ENCODE assay signal across 9 mouse cellular contexts in the genomic region with DNA sequence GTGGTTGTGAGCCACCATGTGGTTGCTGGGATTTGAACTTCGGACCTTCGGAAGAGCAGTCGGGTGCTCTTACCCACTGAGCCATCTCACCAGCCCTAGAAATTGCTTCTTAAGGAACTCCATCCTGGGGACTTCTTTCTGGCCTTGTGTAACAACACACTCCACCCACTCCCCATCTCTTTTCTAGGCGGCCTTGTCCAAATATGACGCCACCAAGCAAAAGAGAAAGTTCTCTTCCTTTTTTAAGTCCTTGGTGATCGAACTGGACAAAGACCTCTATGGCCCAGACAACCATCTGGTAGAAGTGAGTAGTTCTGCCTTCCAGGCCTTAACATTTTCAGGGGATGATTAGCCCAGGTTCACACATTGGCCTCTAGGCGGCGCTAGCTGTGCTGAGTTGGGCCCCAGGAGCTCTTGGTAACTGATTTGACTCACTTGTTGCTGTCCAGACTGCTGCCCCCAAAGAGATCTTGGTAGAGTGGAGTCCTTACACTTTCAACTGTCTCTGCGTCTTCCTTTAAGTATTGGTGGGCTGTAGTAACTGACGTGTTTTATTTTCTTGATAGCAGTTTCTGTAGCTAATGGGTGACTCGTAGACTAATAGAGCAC. TPM values are rescaled to one million over a fixed set of nuclear protein-coding genes. Genes with fewer than 3 reads are reported as not detected.
A peak's percentile ranks its signal among the peaks of the same experiment; 100 is the strongest.
DNase-seq lines count a peak whose midpoint lies in the region; ATAC-seq and TF ChIP-seq lines count a peak whose summit lies in the region.
"Had no signal": no experiment of that assay in that cellular context is flagged by ENCODE, and none has a peak within 500 bp of the region (broad histone marks: within the 10 kb centered on the region; RNA-seq: fewer than 3 reads in every experiment).

A gene (minus strand): TSS at position 51 of the 609 bp plus-strand sequence.

- peak within 1 kb of the TSS; percentile 75 for H3K27ac ChIP-seq in embryonic facial prominence, embryonic 10.5 days (replicated peaks)
- H3K27ac ChIP-seq in heart, embryonic 16.5 days (ENCODE audit: low read length), result peak within 1 kb of the TSS; percentile 95
- no peak within 1 kb of the TSS for H3K27ac ChIP-seq in spleen, adult 2 months (ENCODE audit: insufficient read depth, low read length)
- H3K27ac ChIP-seq: liver, embryonic 15.5 days had no signal

- peak within 1 kb of the TSS; percentile 93 for H3K4me3 ChIP-seq in embryonic facial prominence, embryonic 10.5 days
- peak within 1 kb of the TSS; percentile 42 for H3K4me3 ChIP-seq in heart, embryonic 16.5 days (ENCODE audit: low read length)
- H3K4me3 ChIP-seq in spleen, adult 2 months (ENCODE audit: extremely low read depth, insufficient read depth, insufficient read length), result no peak within 1 kb of the TSS
- H3K4me3 ChIP-seq: liver, embryonic 15.5 days had no signal

- ATAC-seq in heart, embryonic 16.5 days (replicated peaks; ENCODE audit: extremely low read depth, insufficient read depth, low FRiP score), result no peak

- peaks cover 36% of the 10 kb centered on the region for H3K4me1 ChIP-seq in embryonic facial prominence, embryonic 10.5 days
- peaks cover 37% of the 10 kb centered on the region for H3K4me1 ChIP-seq in heart, embryonic 16.5 days (ENCODE audit: control insufficient read depth, insufficient read depth, low read length)
- peaks cover 4% of the 10 kb centered on the region; the same call in 1 of the 2 replicates for H3K4me1 ChIP-seq in spleen, adult 2 months (ENCODE audit: control insufficient read depth, insufficient read depth, insufficient read length)

- peak; percentile 69; the same call in 1 of the 2 replicates for TF ChIP-seq CTCF in spleen, adult 2 months (IDR thresholded peaks at IDR 0.05; ENCODE audit: extremely low read depth, insufficient read depth, insufficient read length, insufficient replicate concordance)

- WGBS in embryonic facial prominence, embryonic 10.5 days, result 61% methylated on average over 11 of the region's 11 CpGs
- WGBS in heart, embryonic 16.5 days, result 69% methylated on average over 11 of the region's 11 CpGs
- WGBS in spleen, adult 2 months, result 72% methylated on average over 11 of the region's 11 CpGs

- TF ChIP-seq POLR2A in spleen, adult 2 months (IDR thresholded peaks at IDR 0.05; ENCODE audit: low read depth, low read length), result no peak

- peak within 1 kb of the TSS; percentile 82 for H3K4me2 ChIP-seq in heart, embryonic 16.5 days (ENCODE audit: low read depth, low read length)
- H3K4me2 ChIP-seq: liver, embryonic 15.5 days had no signal

- DNase-seq in gastrocnemius, adult 18-20 months (ENCODE audit: low spot score), result peak; percentile 60
- DNase-seq in gastrocnemius, postnatal 25 days, result no peak
- peak; percentile 79 for DNase-seq in adrenal gland, postnatal 10 days
- peak; percentile 71 for DNase-seq in embryonic facial prominence, embryonic 10.5 days (ENCODE audit: low spot score)
- DNase-seq in kidney, postnatal 25 days, result peak; percentile 64 to 75
- DNase-seq in lung, postnatal 4 days, result peak; percentile 67 to 75
- DNase-seq in spleen, adult 2 months (ENCODE audit: low read depth in 1 of 2, low spot score in 2 of 2), result peak in 1 of 2 experiments; percentile 47

- H3K36me3 ChIP-seq in embryonic facial prominence, embryonic 10.5 days (replicated peaks), result peaks cover 72% of the 10 kb centered on the region
- H3K36me3 ChIP-seq in heart, embryonic 16.5 days (ENCODE audit: control insufficient read depth, insufficient read depth), result peaks cover 42% of the 10 kb centered on the region
- H3K36me3 ChIP-seq in spleen, adult 2 months (ENCODE audit: control insufficient read depth, insufficient read depth, low read length), result peaks cover 29% of the 10 kb centered on the region

- H3K9ac ChIP-seq in heart, embryonic 16.5 days (ENCODE audit: low read length), result peak within 1 kb of the TSS; percentile 70
- H3K9ac ChIP-seq: liver, embryonic 15.5 days had no signal

- no peaks in the 10 kb centered on the region for H3K27me3 ChIP-seq in embryonic facial prominence, embryonic 10.5 days (replicated peaks; ENCODE audit: low read depth, poor library complexity, severe bottlenecking)
- no peaks in the 10 kb centered on the region for H3K27me3 ChIP-seq in heart, embryonic 16.5 days (ENCODE audit: control insufficient read depth, insufficient read depth, low read length)
- H3K27me3 ChIP-seq in spleen, adult 2 months (ENCODE audit: control insufficient read depth, insufficient read depth, low read length), result no peaks in the 10 kb centered on the region
- H3K27me3 ChIP-seq: liver, embryonic 15.5 days had no signal

- no peaks in the 10 kb centered on the region for H3K9me3 ChIP-seq in embryonic facial prominence, embryonic 10.5 days
- no peaks in the 10 kb centered on the region for H3K9me3 ChIP-seq in heart, embryonic 16.5 days (replicated peaks; ENCODE audit: control insufficient read depth, low read length)
- H3K9me3 ChIP-seq: liver, embryonic 15.5 days had no signal

RNA-seq across cellular contexts. Expression of the gene that starts here (rescaled TPM):
- not detected for total RNA-seq in gastrocnemius, adult 18-20 months (2021)
- 1 to 10 TPM in 1 of 2 experiments, not detected in 1; 1.6 TPM for total RNA-seq in gastrocnemius, postnatal 25 days (2021)
- 10 to 100 TPM; 10.9 to 24.6 TPM for total RNA-seq in adrenal gland, postnatal 10 days (2021)
- not detected in 2 replicates for polyA plus RNA-seq in embryonic facial prominence, embryonic 10.5 days (2016; fragmentation: Nextera tagmentation; extraction: Ambion mirVana)
- polyA plus RNA-seq in heart, embryonic 16.5 days (2015; fragmentation: Nextera tagmentation; extraction: Ambion mirVana), result not detected in 2 replicates
- 0.80 and 1.0 TPM in 2 replicates for polyA plus RNA-seq in spleen, adult 2 months (2012; rRNA removed)
- polyA plus RNA-seq: liver, embryonic 15.5 days had no signal

Comparison
In these comparisons a context has a peak if more than half of its experiments do, and no peak if none do; other contexts are left out.
1. RNA of the gene that starts here (total RNA-seq): 10.9 to 24.6 TPM in adrenal gland, postnatal 10 days; 1.6 TPM in gastrocnemius, postnatal 25 days and not detected in gastrocnemius, adult 18-20 months; every median in the first group is over 4 times any median in the second.
2. Peak in DNase-seq in gastrocnemius, adult 18-20 months; RNA of the gene not detected or under 1 TPM.
3. Peak in DNase-seq, H3K4me3 ChIP-seq and H3K27ac ChIP-seq in embryonic facial prominence, embryonic 10.5 days; RNA of the gene not detected or under 1 TPM.